In the genomic region with DNA sequence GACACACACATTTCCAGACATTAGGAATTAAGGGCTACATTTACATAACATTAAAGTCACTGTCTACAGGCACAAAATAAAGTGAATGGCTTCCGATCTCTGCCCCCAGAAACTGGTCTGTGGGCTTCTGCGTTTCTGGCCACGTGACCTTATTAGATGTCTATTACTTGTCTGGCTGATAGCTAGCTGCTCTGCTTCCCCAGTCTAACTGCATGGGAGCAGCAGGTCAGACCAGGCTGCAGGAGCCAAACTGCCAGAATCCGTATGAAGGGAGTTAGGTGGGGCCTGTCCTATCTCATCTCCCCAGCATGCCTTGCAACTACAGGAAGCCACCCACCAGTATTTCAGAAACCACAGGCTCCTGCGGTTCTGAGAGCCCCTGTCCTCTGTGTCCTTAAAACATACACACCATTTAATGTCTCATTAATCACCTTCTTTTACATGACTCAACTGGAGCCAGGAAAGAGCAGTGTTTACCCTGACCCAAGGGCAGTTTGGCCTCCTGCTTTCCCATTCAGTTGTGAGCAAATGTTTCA, we compare ENCODE assay signal across 11 mouse cellular contexts. TPM values are rescaled to one million over a fixed set of nuclear protein-coding genes. Genes with fewer than 3 reads are reported as not detected.
DNase-seq lines count a peak whose midpoint lies in the region; ATAC-seq lines count a peak whose summit lies in the region.
"Had no signal": no experiment of that assay in that cellular context is flagged by ENCODE, and none has a peak within 500 bp of the region (broad histone marks: within the 10 kb centered on the region; RNA-seq: fewer than 3 reads in every experiment).

No protein-coding gene starts in this region.

- no peaks in the 10 kb centered on the region for H3K4me1 ChIP-seq in neural tube, embryonic 11.5 days (ENCODE audit: control insufficient read depth, insufficient read depth, low read length)
- 0 out of 2 replicates have a peak, but pooled peaks cover 7% of the 10 kb centered on the region for H3K4me1 ChIP-seq in neural tube, embryonic 15.5 days
- H3K4me1 ChIP-seq: hindbrain, embryonic 15.5 days had no signal

- no peak overlapping the region for H3K27ac ChIP-seq in neural tube, embryonic 11.5 days (ENCODE audit: low read depth, low read length)
- no peak overlapping the region for H3K27ac ChIP-seq in neural tube, embryonic 15.5 days (replicated peaks)
- H3K27ac ChIP-seq: hindbrain, embryonic 15.5 days; macrophage had no signal

- WGBS in neural tube, embryonic 11.5 days, result 52% methylated on average over 5 of the region's 5 CpGs
- WGBS in neural tube, embryonic 15.5 days, result 57% methylated on average over 5 of the region's 5 CpGs

- no peak overlapping the region for H3K4me3 ChIP-seq in neural tube, embryonic 11.5 days (ENCODE audit: low read depth, low read length)
- H3K4me3 ChIP-seq in neural tube, embryonic 15.5 days (replicated peaks), result no peak overlapping the region
- H3K4me3 ChIP-seq: erythroblast, embryonic 14.5 days; hindbrain, embryonic 15.5 days had no signal

- no peaks in the 10 kb centered on the region for H3K9me3 ChIP-seq in neural tube, embryonic 11.5 days (ENCODE audit: control insufficient read depth, low read length)
- H3K9me3 ChIP-seq in neural tube, embryonic 15.5 days (replicated peaks), result no peaks in the 10 kb centered on the region
- H3K9me3 ChIP-seq: hindbrain, embryonic 15.5 days had no signal

- H3K4me2 ChIP-seq in neural tube, embryonic 11.5 days (ENCODE audit: low read depth), result no peak overlapping the region
- H3K4me2 ChIP-seq in neural tube, embryonic 15.5 days, result no peak overlapping the region
- H3K4me2 ChIP-seq: hindbrain, embryonic 15.5 days had no signal

- H3K27me3 ChIP-seq in neural tube, embryonic 11.5 days (ENCODE audit: control insufficient read depth, insufficient read depth, low read length), result no peaks in the 10 kb centered on the region
- no peaks in the 10 kb centered on the region for H3K27me3 ChIP-seq in neural tube, embryonic 15.5 days (replicated peaks)
- H3K27me3 ChIP-seq: hindbrain, embryonic 15.5 days had no signal

- ATAC-seq in neural tube, embryonic 11.5 days (ENCODE audit: insufficient read depth, low FRiP score, low TSS enrichment), result no peak
- ATAC-seq in neural tube, embryonic 15.5 days (ENCODE audit: low FRiP score), result no peak
- ATAC-seq in erythroblast, adult 5-6 weeks (replicated peaks; ENCODE audit: low FRiP score, poor library complexity, severe bottlenecking), result peak; percentile 77
- peak; percentile 73 for ATAC-seq in megakaryocyte, adult 5-6 weeks (ENCODE audit: poor library complexity, severe bottlenecking)

- no peaks in the 10 kb centered on the region for H3K36me3 ChIP-seq in neural tube, embryonic 11.5 days (ENCODE audit: control insufficient read depth, insufficient read depth, low read length)
- no peaks in the 10 kb centered on the region for H3K36me3 ChIP-seq in neural tube, embryonic 15.5 days
- H3K36me3 ChIP-seq: hindbrain, embryonic 15.5 days had no signal

- peak; percentile 10 for DNase-seq in neural tube, embryonic 11.5 days (ENCODE audit: low spot score)
- peak; percentile 70 to 78 for DNase-seq in thymus, postnatal 36 days
- DNase-seq in urinary bladder, postnatal 36 days (ENCODE audit: low spot score in 2 of 2), result no peak
- DNase-seq in cerebellum, adult 18-20 months, result no peak
- DNase-seq in heart, postnatal 4 days, result no peak

- no peak overlapping the region for H3K9ac ChIP-seq in neural tube, embryonic 11.5 days (ENCODE audit: low read length)
- H3K9ac ChIP-seq in neural tube, embryonic 15.5 days (replicated peaks), result no peak overlapping the region
- H3K9ac ChIP-seq: hindbrain, embryonic 15.5 days had no signal

RNA-seq across cellular contexts. Expression of a gene that starts 27.7 kb away (rescaled TPM):
- polyA plus RNA-seq in neural tube, embryonic 11.5 days (2014; fragmentation: Nextera tagmentation; extraction: Ambion mirVana), result 3.2 and 3.6 TPM in 2 replicates
- 0.36 and 6.8 TPM in 2 replicates for polyA plus RNA-seq in neural tube, embryonic 15.5 days (2015; fragmentation: Nextera tagmentation; extraction: Ambion mirVana)
- total RNA-seq in erythroblast, adult 5-6 weeks (2015; ENCODE audit: low replicate concordance), result 61.1 and 70.4 TPM in 2 replicates
- total RNA-seq in erythroblast, adult 5-6 weeks (2017; ENCODE audit: low replicate concordance), result 27.2 and 32.0 TPM in 2 replicates
- total RNA-seq in megakaryocyte, adult 5-6 weeks (2015), result 217 and 226 TPM in 2 replicates
- 80.8 and 104 TPM in 2 replicates for total RNA-seq in megakaryocyte, adult 5-6 weeks (2017)
- 1 to 10 TPM; 1.7 to 1.8 TPM for total RNA-seq in heart, postnatal 4 days (2021)

RNA-seq across cellular contexts. Expression of a gene that starts 29.4 kb away (rescaled TPM):
- polyA plus RNA-seq in neural tube, embryonic 11.5 days (2014; fragmentation: Nextera tagmentation; extraction: Ambion mirVana), result not detected in 2 replicates
- polyA plus RNA-seq in neural tube, embryonic 15.5 days (2015; fragmentation: Nextera tagmentation; extraction: Ambion mirVana), result not detected in 2 replicates
- not detected in 2 replicates for total RNA-seq in erythroblast, adult 5-6 weeks (2015; ENCODE audit: low replicate concordance)
- total RNA-seq in erythroblast, adult 5-6 weeks (2017; ENCODE audit: low replicate concordance), result not detected in 2 replicates
- not detected in 2 replicates for total RNA-seq in megakaryocyte, adult 5-6 weeks (2015)
- total RNA-seq in megakaryocyte, adult 5-6 weeks (2017), result not detected in 2 replicates
- not detected for total RNA-seq in heart, postnatal 4 days (2021)
- polyA plus RNA-seq: erythroblast, embryonic 14.5 days; hindbrain, embryonic 15.5 days; macrophage had no signal

Comparison
In these comparisons a context has a peak if more than half of its experiments do, and no peak if none do; other contexts are left out.
1. ATAC-seq: peak in erythroblast, adult 5-6 weeks (single experiment) and megakaryocyte, adult 5-6 weeks (single experiment); none in neural tube, embryonic 11.5 days (single experiment) and neural tube, embryonic 15.5 days (single experiment).
2. DNase-seq: peak in neural tube, embryonic 11.5 days (single experiment) and thymus, postnatal 36 days (2 of 2); none in urinary bladder, postnatal 36 days (0 of 2), cerebellum, adult 18-20 months (0 of 2) and heart, postnatal 4 days (single experiment).
3. RNA of a gene that starts 27.7 kb away (total RNA-seq): 80.8 to 226 TPM in megakaryocyte, adult 5-6 weeks and 27.2 to 70.4 TPM in erythroblast, adult 5-6 weeks; 1.7 to 1.8 TPM in heart, postnatal 4 days; every median in the first group is over 4 times any median in the second.